Mouse (Mus musculus) embryonic facial prominence, embryonic 11.5 days (tissue): ENCODE measurements around the gene Unc93a. TPM values are rescaled to one million over a fixed set of nuclear protein-coding genes. Genes with fewer than 3 reads are reported as not detected.
"Not testable (repeated sequence)": the region's sequence is repeated elsewhere in the genome, so short reads cannot be mapped to it uniquely, and the experiment has no call there.

Experiments
- ATAC-seq: fragments of 200-750 bp; cut with Nextera tagmentation; replicated peaks from 2 replicates; pipeline ENCODE4 v1.8.0; 2017; ENCODE audit warnings: low read depth; ENCODE audit not compliant: insufficient number of reproducible peaks, low FRiP score, low TSS enrichment
- DNase-seq: peaks from one replicate; pipeline ENCODE4 v3.0.0-alpha.2; 2015; ENCODE audit warnings: low spot score
- H3K27ac ChIP-seq: fragments of 300-500 bp; sonication (generic); replicated peaks from 2 replicates; pipeline ENCODE4 v1.5.1; 2014; ENCODE audit warnings: mild to moderate bottlenecking, low read depth, low read length, control low read depth
- H3K27me3 ChIP-seq: fragments of 300-500 bp; sonication (generic); 2 replicates; pipeline ENCODE4 v1.6.1; 2014; ENCODE audit warnings: mild to moderate bottlenecking, low read length, moderate library complexity, mixed read lengths; ENCODE audit not compliant: control insufficient read depth, insufficient read depth
- H3K36me3 ChIP-seq: fragments of 300-500 bp; sonication (generic); replicated peaks from 2 replicates; pipeline ENCODE4 v1.6.1; 2014; ENCODE audit warnings: low read depth, mild to moderate bottlenecking, low read length, moderate library complexity, mixed read lengths; ENCODE audit not compliant: control insufficient read depth, insufficient read depth
- H3K4me1 ChIP-seq: fragments of 300-500 bp; sonication (generic); 2 replicates; pipeline ENCODE4 v1.6.1; 2014; ENCODE audit warnings: low read length, mixed read lengths; ENCODE audit not compliant: control insufficient read depth, insufficient read depth
- H3K4me2 ChIP-seq: fragments of 300-500 bp; sonication (generic); 2 replicates; pipeline ENCODE4 v1.6.1; 2014; ENCODE audit warnings: low read depth, mild to moderate bottlenecking, control low read depth, low read length, moderate library complexity
- H3K4me3 ChIP-seq: fragments of 300-500 bp; sonication (generic); 2 replicates; pipeline ENCODE4 v1.5.1; 2014; ENCODE audit warnings: low read depth, low read length, control low read depth
- H3K9ac ChIP-seq: fragments of 300-500 bp; sonication (generic); replicated peaks from 2 replicates; pipeline ENCODE4 v1.6.1; 2014; ENCODE audit warnings: mild to moderate bottlenecking, control low read depth, low read length
- H3K9me3 ChIP-seq: fragments of 300-500 bp; sonication (generic); replicated peaks from 2 replicates; pipeline ENCODE4 v1.6.1; 2016; ENCODE audit warnings: mild to moderate bottlenecking, low read length, inconsistent platforms, mixed read lengths; ENCODE audit not compliant: control insufficient read depth
- WGBS: fragments of 180-500 bp; shearing (Covaris S2); extraction: QIAGEN DNeasy Blood & Tissue Kit; methylation state at CpG from one replicate; pipeline ENCODE4 v1.1.7; 2014; 5-methylcytosine and 5-hydroxymethylcytosine counted together
- polyA plus RNA-seq: library from polyadenylated mRNA; unstranded; fragments of >200 nt; fragmentation: Nextera tagmentation; extraction: Ambion mirVana; gene quantifications from 2 replicates; pipeline ENCODE4 v1.2.1, GENCODE M21; 2014

Gene Unc93a
- polyA plus RNA-seq, 1 experiment from 2014 or later = not detected

DNA sequence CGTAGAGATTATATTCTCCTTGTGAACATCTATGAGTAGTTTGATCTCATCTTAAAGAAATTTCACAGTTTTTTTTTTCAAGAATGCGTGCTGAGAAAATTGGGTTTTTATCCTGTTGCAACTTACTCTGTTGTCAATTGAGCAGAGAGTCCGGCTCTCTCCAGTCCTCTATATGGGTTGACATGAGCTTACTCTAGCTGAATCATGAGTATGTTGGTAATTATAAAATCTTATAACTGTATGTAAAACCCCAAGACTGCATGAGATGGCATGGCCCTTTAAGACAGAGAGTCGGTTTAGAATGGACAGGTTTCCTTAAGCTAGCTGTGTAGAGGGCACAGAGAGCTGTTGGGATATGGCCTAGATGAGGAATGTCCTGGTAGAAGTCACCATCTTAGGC is 70.8 kb downstream of the Unc93a start, which contains the start of gene Tcp10b:
TSS of gene Tcp10b (plus strand) at position 301 of the 400 bp plus-strand sequence.
- H3K9me3 ChIP-seq, DNase-seq, H3K4me2 ChIP-seq, H3K4me3 ChIP-seq, H3K27ac ChIP-seq, H3K36me3 ChIP-seq, H3K4me1 ChIP-seq, H3K9ac ChIP-seq, H3K27me3 ChIP-seq, ATAC-seq: not testable (repeated sequence)
- 88% methylated on average over 3 of the region's 4 CpGs for WGBS

Other genes with a start within 250 kb of the Unc93a start
- 1.6 and 2.3 TPM in 2 replicates for gene Pnldc1, start 221.6 kb downstream of the Unc93a start, polyA plus RNA-seq
- gene Tcp1, start 216.1 kb downstream of the Unc93a start, polyA plus RNA-seq = 644 and 679 TPM in 2 replicates
- gene Mrpl18, start 215.5 kb downstream of the Unc93a start, polyA plus RNA-seq = 172 and 188 TPM in 2 replicates
- 0.56 and 1.00 TPM in 2 replicates for gene Acat3, start 191.2 kb downstream of the Unc93a start, polyA plus RNA-seq
- gene Acat2, start 171.1 kb downstream of the Unc93a start, polyA plus RNA-seq = 291 and 296 TPM in 2 replicates
- gene Wtap, start 137.6 kb downstream of the Unc93a start, polyA plus RNA-seq = 151 and 158 TPM in 2 replicates
- gene Sod2, start 125.0 kb downstream of the Unc93a start, polyA plus RNA-seq = 89.6 and 97.7 TPM in 2 replicates
- not detected in 2 replicates for gene Gpr31b, start 79.5 kb downstream of the Unc93a start, polyA plus RNA-seq
- not detected in 2 replicates for gene Tcp10b, start 70.7 kb downstream of the Unc93a start, polyA plus RNA-seq
- gene Smok2a, start 89.4 kb upstream of the Unc93a start, polyA plus RNA-seq = not detected in 2 replicates
- not detected in 2 replicates for gene Smok2b, start 98.4 kb upstream of the Unc93a start, polyA plus RNA-seq
- not detected in 2 replicates for gene Tcp10c, start 222.8 kb upstream of the Unc93a start, polyA plus RNA-seq